Mouse (Mus musculus) small intestine, adult 2 months (tissue): Measurements from ENCODE around the gene Ncoa3.

Source experiments
- CTCF ChIP-seq: fragments of 200-500 bp; IDR thresholded peaks from 2 replicates; pipeline ENCODE4 v1.5.1; 2012; ENCODE audit warnings: low read depth, mild to moderate bottlenecking, control low read depth, inconsistent platforms, low read length, moderate library complexity, mixed read lengths; ENCODE audit not compliant: insufficient replicate concordance, insufficient read length; ENCODE audit errors: extremely low read depth
- POLR2A ChIP-seq: fragments of 200-500 bp; IDR thresholded peaks from 2 replicates; pipeline ENCODE4 v1.6.1; 2012; ENCODE audit warnings: low read depth, mild to moderate bottlenecking, control low read depth, inconsistent platforms, low read length, moderate library complexity

- TF ChIP-seq CTCF (no peak), POLR2A (no peak)
Observed at GRCm38 (mm10) chr2:166062008-166062407, 69.6 kb downstream of the Ncoa3 start.
